Mouse (Mus musculus): ENCODE measurements around the gene Pde6h. TPM values are rescaled to one million over a fixed set of nuclear protein-coding genes. Genes with fewer than 3 reads are reported as not detected.
A peak's percentile ranks its signal among the peaks of the same experiment; 100 is the strongest.

The Pde6h gene
- total RNA-seq, 2 experiments from 2014 or later, result not detected

- DNase-seq, result peak; percentile 70 to 72
These were observed 17.7 kb downstream of the Pde6h start, which contains the start of gene Arhgdib for GRCm38 (mm10) chr6:136941051-136942021. Gene Arhgdib, minus strand, starts transcription at chr6:136941899.

- DNase-seq, result no peak
These were observed 18.6 kb downstream of the Pde6h start for GRCm38 (mm10) chr6:136942280-136942679.

GRCm38 (mm10) chr6:136943392-136943791 is 19.8 kb downstream of the Pde6h start:
- DNase-seq, result no peak

GRCm38 (mm10) chr6:136944511-136944910 is 20.9 kb downstream of the Pde6h start:
- no peak for DNase-seq

- DNase-seq, result peak in 1 of 2 experiments; percentile 38
These were observed 22.6 kb downstream of the Pde6h start for GRCm38 (mm10) chr6:136946241-136946640.

- no peak for DNase-seq
These were observed 23.3 kb downstream of the Pde6h start for GRCm38 (mm10) chr6:136946943-136947342.

- DNase-seq, result no peak
These were observed 24.1 kb downstream of the Pde6h start for GRCm38 (mm10) chr6:136947716-136948115.

GRCm38 (mm10) chr6:136950171-136950570 is 26.5 kb downstream of the Pde6h start:
- DNase-seq, result no peak

GRCm38 (mm10) chr6:136952930-136953329 is 29.3 kb downstream of the Pde6h start:
- no peak for DNase-seq

- DNase-seq, result no peak
These were observed 30.6 kb downstream of the Pde6h start for GRCm38 (mm10) chr6:136954192-136954591.

- no peak for DNase-seq
These were observed 31.1 kb downstream of the Pde6h start for GRCm38 (mm10) chr6:136954715-136955114.

GRCm38 (mm10) chr6:136955240-136955639 is 31.6 kb downstream of the Pde6h start:
- DNase-seq, result no peak

- DNase-seq, result no peak
These were observed 33.4 kb downstream of the Pde6h start for GRCm38 (mm10) chr6:136957062-136957461.

- no peak for DNase-seq
These were observed 35.5 kb downstream of the Pde6h start for GRCm38 (mm10) chr6:136959131-136959530.

GRCm38 (mm10) chr6:136962957-136963356 is 39.3 kb downstream of the Pde6h start:
- no peak for DNase-seq

- DNase-seq, result no peak
These were observed 41.2 kb downstream of the Pde6h start for GRCm38 (mm10) chr6:136964609-136965510.

- no peak for DNase-seq
These were observed 42.3 kb downstream of the Pde6h start for GRCm38 (mm10) chr6:136965912-136966311.

- no peak for DNase-seq
These were observed 43.8 kb downstream of the Pde6h start for GRCm38 (mm10) chr6:136967466-136967865.

- DNase-seq, result peak; percentile 30 to 64
These were observed 45.2 kb downstream of the Pde6h start for GRCm38 (mm10) chr6:136968877-136969276.

GRCm38 (mm10) chr6:136979274-136980082 is 55.8 kb downstream of the Pde6h start:
- DNase-seq, result no peak

GRCm38 (mm10) chr6:136980331-136980746 is 56.7 kb downstream of the Pde6h start:
- peak; percentile 32 to 60 for DNase-seq

- DNase-seq, result no peak
These were observed 58.9 kb downstream of the Pde6h start for GRCm38 (mm10) chr6:136982581-136982980.
